Mouse (Mus musculus) G1E (cell line): Measurements from ENCODE around the gene Rnf215. TPM values are rescaled to one million over a fixed set of nuclear protein-coding genes. Genes with fewer than 3 reads are reported as not detected.

Source experiments
- ATAC-seq: 2 replicates; pipeline ENCODE4 v1.8.0; 2016; ENCODE audit warnings: mild to moderate bottlenecking; ENCODE audit not compliant: insufficient number of reproducible peaks, poor library complexity, low FRiP score, severe bottlenecking; ENCODE audit errors: extremely low read depth
- DNase-seq: peaks from one replicate; pipeline ENCODE4 v3.0.0; 2012; ENCODE audit warnings: low spot score
- H3K27me3 ChIP-seq: 2 replicates; pipeline ENCODE4 v1.6.1; 2012; ENCODE audit warnings: mild to moderate bottlenecking, low read length, inconsistent platforms; ENCODE audit not compliant: insufficient read depth
- H3K36me3 ChIP-seq: replicated peaks from 2 replicates; pipeline ENCODE3; 2012; ENCODE audit warnings: mild to moderate bottlenecking, inconsistent platforms
- H3K4me1 ChIP-seq: 2 replicates; pipeline ENCODE4 v1.6.1; 2012; ENCODE audit warnings: low read depth, low read length, inconsistent platforms, mixed read lengths; ENCODE audit not compliant: insufficient read depth
- H3K4me3 ChIP-seq: 2 replicates; pipeline ENCODE4 v1.5.1; 2012; ENCODE audit warnings: low read depth, mild to moderate bottlenecking, inconsistent platforms, low read length, moderate library complexity, mixed read lengths
- H3K9me3 ChIP-seq: replicated peaks from 2 replicates; pipeline ENCODE4 v1.6.1; 2012; ENCODE audit warnings: inconsistent platforms
- CTCF ChIP-seq: IDR thresholded peaks from 2 replicates; pipeline ENCODE4 v1.5.1; 2012; ENCODE audit warnings: low read depth, low read length, inconsistent platforms, mixed read lengths
- GATA1 ChIP-seq: IDR thresholded peaks from 2 replicates; pipeline ENCODE4 v1.6.1; 2012; ENCODE audit warnings: borderline replicate concordance, low read length, inconsistent platforms, mixed read lengths
- GATA2 ChIP-seq: IDR thresholded peaks from 2 replicates; pipeline ENCODE4 v1.6.1; 2012; ENCODE audit warnings: low read depth, low read length, inconsistent platforms, borderline replicate concordance
- POLR2AphosphoS5 ChIP-seq: IDR thresholded peaks from 2 replicates; pipeline ENCODE4 v1.6.1; 2012; ENCODE audit warnings: low read depth, low read length, inconsistent platforms; ENCODE audit not compliant: insufficient replicate concordance
- TAL1 ChIP-seq: conservative IDR thresholded peaks from 2 replicates; pipeline ENCODE4 v1.6.1; 2012; ENCODE audit warnings: low read depth, low read length, inconsistent platforms, mixed read lengths
- polyA plus RNA-seq: library from polyadenylated mRNA; stranded (reverse); fragments of >175 nt; gene quantifications from 2 replicates; pipeline ENCODE4 v1.2.3, GENCODE M21; 2012
- total RNA-seq, 2 experiments: library from RNA; stranded (forward) in 1 of 2; stranded (reverse) in 1 of 2; fragments of 200-1000 nt in 1 of 2; fragments of >200 nt in 1 of 2; fragmentation: Nextera tagmentation in 1 of 2; gene quantifications; 2 replicates each; pipeline ENCODE4 v1.2.3; 2014 to 2017

Gene Rnf215
- total and polyA plus RNA-seq, 3 experiments: 2.8 to 12.9 (median 5.1) TPM

DNA sequence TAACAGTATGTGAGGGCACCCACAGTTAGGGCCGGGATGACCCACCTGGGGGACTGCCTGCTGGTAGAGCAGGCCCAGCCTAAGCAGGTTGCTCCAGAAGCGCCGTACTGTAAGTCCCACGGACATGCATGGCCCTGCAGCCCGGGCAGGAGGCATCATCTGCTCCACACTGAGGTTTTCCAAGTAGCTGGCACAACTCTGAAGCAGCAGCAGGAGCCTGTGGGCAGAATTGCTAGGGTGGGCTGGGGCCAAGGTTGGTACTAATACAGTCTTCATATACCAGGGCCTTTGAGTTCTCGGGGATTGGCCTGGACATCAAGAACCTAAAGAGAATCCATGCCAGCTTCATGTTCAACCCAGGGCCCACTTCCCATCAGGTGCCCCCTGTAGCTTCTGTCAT, 14.9 kb downstream of the Rnf215 start:
- H3K4me3 ChIP-seq: no peak overlapping the region
- H3K36me3 ChIP-seq: peaks cover 14% of the 10 kb centered on the region
- no peaks in the 10 kb centered on the region for H3K4me1 ChIP-seq
- peaks cover 11% of the 10 kb centered on the region; the same call in 1 of the 2 replicates for H3K27me3 ChIP-seq
- no peak for ATAC-seq
- H3K9me3 ChIP-seq: peaks cover 4% of the 10 kb centered on the region; the same call in 1 of the 2 replicates
- DNase-seq: no peak
- no peak for TF ChIP-seq GATA2
- TF ChIP-seq POLR2AphosphoS5: no peak
- TF ChIP-seq CTCF: no peak
- no peak for TF ChIP-seq GATA1
- no peak for TF ChIP-seq TAL1

DNA sequence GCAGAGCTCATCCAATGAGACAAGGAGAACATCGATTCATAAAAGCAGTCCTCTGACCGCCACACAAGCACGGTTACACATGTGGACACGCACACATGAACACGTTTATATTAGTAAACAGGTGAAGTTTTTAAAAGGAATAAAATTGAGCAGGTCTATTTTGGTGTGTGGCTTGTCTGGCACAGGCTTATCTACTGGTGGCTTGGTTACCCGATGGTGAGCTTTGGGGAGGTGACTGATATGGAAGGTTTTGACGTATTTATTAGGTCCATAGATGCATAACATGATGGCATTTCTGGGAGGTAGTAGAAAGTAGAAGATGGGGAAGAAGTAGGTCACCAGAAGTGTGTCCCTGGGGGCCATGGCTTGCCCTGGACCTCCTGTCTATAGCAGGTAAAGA, 18.7 kb downstream of the Rnf215 start:
- TF ChIP-seq GATA1: no peak
- no peak for ATAC-seq
- DNase-seq: no peak
- peaks cover 4% of the 10 kb centered on the region; the same call in 1 of the 2 replicates for H3K9me3 ChIP-seq
- H3K36me3 ChIP-seq: peaks cover 11% of the 10 kb centered on the region
- H3K27me3 ChIP-seq: peaks cover 5% of the 10 kb centered on the region; the same call in 1 of the 2 replicates
- peaks cover 3% of the 10 kb centered on the region; the same call in 1 of the 2 replicates for H3K4me1 ChIP-seq
- H3K4me3 ChIP-seq: no peak overlapping the region

DNA sequence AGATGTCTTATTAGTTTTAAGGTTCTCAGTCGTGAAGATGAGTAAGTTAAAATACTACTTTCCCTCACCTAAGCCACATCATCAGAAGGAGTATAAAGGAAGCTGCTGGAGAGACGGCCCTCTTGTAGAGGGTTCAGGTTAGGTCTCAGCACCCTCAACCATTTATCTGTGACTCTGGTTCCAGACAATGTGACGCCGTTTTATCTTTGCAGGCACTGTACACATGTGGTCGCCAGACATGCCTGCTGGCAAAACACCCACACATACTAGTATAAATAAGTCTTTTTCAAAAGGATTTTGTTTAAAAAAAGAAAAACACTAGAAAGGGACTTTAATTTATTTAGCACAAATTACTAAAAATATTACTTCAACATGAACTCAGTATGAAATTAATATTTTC, 20.6 kb downstream of the Rnf215 start:
- ATAC-seq: no peak
- peaks cover 4% of the 10 kb centered on the region; the same call in 1 of the 2 replicates for H3K27me3 ChIP-seq
- H3K4me3 ChIP-seq: no peak overlapping the region
- TF ChIP-seq TAL1 (no peak), GATA2 (no peak), CTCF (no peak), POLR2AphosphoS5 (no peak), GATA1 (no peak)
- peaks cover 15% of the 10 kb centered on the region for H3K4me1 ChIP-seq
- DNase-seq: no peak
- H3K36me3 ChIP-seq: peaks cover 7% of the 10 kb centered on the region
- H3K9me3 ChIP-seq: peaks cover 4% of the 10 kb centered on the region; the same call in 1 of the 2 replicates

DNA sequence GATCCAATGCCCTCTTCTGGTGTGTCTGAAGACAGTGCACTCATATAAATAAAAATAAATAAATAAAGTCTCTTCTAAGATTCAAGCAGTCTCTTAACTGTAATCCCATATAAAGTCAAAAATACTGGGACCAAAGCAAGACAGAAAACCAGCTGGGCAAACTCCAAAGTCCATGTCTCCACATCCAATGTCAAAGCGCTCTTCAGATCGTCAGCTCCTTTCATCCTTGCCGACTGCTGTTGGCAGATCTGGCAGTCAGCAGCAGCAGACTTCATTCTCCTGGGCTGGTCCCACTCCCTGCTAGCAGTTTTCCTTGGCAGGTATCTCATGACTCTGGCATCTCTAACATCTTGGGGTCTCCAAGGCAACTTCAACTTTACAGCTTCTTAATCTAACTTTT, 23.7 kb downstream of the Rnf215 start:
- H3K4me3 ChIP-seq: no peak overlapping the region
- ATAC-seq: no peak
- H3K4me1 ChIP-seq: peaks cover 39% of the 10 kb centered on the region
- TF ChIP-seq POLR2AphosphoS5 (no peak), CTCF (no peak), GATA1 (no peak), TAL1 (no peak), GATA2 (no peak)
- DNase-seq: no peak
- no peaks in the 10 kb centered on the region for H3K27me3 ChIP-seq
- H3K9me3 ChIP-seq: peaks cover 4% of the 10 kb centered on the region; the same call in 1 of the 2 replicates
- H3K36me3 ChIP-seq: peaks cover 32% of the 10 kb centered on the region

DNA sequence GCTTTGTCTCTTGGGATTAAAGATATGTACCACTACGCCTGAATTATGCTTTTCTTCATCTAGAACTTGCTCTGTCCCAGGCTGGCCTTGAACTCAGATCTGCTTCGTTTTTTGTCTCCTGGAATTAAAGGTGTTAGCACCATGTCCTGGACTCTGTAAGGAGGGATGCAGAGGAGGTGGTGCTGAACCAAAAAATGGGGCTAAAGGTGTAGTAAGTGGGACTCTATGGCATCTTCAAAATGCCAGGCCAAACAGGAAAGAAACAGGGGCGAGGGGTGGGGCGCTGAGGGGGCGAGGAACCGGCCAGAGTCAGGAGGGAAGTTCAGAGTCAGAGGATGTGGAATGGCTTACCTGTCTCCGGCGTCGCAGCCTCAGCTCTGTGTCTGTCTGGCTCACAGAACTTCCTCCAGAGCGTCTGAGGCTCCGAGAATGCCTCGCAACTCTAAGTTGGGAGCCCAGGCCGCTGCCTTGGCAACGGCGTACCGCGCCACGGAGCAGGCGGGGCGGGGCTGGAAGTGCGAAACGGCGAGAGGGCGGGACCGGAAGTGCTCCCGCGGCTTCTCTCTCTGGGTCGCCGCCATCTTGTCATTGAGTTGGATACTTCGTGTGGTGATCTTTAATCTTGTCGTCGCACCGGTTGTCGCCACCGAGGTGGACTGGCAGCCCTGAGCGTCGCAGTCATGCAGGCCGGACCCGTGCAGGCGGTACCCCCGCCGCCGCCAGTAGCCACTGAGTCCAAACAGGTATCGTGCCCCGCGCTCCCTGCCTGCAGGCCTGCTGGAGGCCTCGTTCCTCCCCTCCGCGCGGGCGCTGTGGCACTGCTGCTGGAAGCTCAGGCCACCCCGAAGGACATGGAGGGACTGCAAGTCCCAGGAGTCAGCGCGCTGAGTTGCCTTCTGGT, 25.1 kb downstream of the Rnf215 start, which contains the start of the genes Ccdc157 and Sf3a1:
Gene Ccdc157, minus strand, starts transcription at position 486 of the 901 bp plus-strand sequence.
Gene Sf3a1, plus strand, starts transcription at position 543 of the 901 bp plus-strand sequence.
- TF ChIP-seq TAL1 (no peak), CTCF (no peak), GATA2 (no peak), POLR2AphosphoS5 (no peak), GATA1 (no peak)
- H3K9me3 ChIP-seq: no peaks in the 10 kb centered on the region
- ATAC-seq (peak; percentile 85), DNase-seq (peak; percentile 86)
- peak within 1 kb of the TSS; percentile 97 for H3K4me3 ChIP-seq
- H3K27me3 ChIP-seq: no peaks in the 10 kb centered on the region
- H3K36me3 ChIP-seq: peaks cover 46% of the 10 kb centered on the region
- peaks cover 52% of the 10 kb centered on the region for H3K4me1 ChIP-seq

DNA sequence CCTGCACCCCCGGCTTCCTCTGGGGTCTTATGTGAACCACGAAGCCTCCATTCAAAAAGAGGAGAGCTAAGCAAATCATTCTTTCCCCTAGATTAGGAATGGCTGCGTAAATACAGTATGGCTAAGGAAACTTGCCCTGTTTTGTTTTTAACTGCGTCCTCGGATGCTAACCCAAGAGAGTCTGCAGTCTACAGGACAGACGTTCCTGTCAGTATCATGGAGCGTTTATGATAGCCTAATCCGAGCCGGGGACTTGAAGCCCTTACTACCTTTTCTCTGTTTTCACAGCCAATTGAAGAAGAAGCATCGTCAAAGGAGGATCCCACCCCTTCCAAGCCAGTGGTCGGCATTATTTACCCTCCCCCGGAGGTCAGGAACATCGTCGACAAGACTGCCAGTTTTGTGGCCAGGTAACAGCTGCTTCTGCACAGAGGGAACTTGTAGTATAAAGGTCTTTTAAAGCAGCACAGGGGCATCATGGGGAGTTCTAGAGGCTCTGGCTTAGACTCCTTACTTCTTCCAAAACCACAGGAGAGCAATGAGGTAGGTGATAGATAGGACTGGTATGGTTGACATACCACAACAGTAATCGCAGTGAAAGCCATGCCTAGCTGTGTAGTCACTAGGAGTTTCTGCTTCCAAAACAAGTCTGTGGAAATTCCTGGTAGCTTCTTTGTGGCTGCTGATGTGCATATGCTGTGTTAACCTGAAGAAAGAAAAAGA, 25.9 kb downstream of the Rnf215 start:
- TF ChIP-seq CTCF (no peak), POLR2AphosphoS5 (no peak), GATA1 (no peak), GATA2 (no peak), TAL1 (no peak)
- Histone ChIP-seq H3K4me1 (peaks cover 55% of the 10 kb centered on the region), H3K9me3 (no peaks in the 10 kb centered on the region), H3K4me3 (peak overlapping the region; percentile 97), H3K27me3 (no peaks in the 10 kb centered on the region), H3K36me3 (peaks cover 55% of the 10 kb centered on the region)
- ATAC-seq (no peak), DNase-seq (peak; percentile 15)
